Mouse (Mus musculus) heart, postnatal 0 days (tissue): ENCODE data around the gene Plce1. TPM values are rescaled to one million over a fixed set of nuclear protein-coding genes. Genes with fewer than 3 reads are reported as not detected.

Source experiments
- ATAC-seq: fragments of 200-750 bp; cut with Nextera tagmentation; 2 replicates; pipeline ENCODE4 v1.8.0; 2017; ENCODE audit warnings: low read depth, moderate number of reproducible peaks, moderate library complexity; ENCODE audit not compliant: insufficient read depth
- DNase-seq: peaks from one replicate; pipeline ENCODE4 v3.0.0-alpha.2; 2016; ENCODE audit warnings: low spot score
- H3K27ac ChIP-seq: fragments of 300-500 bp; sonication (generic); 2 replicates; pipeline ENCODE4 v1.5.1; 2014; ENCODE audit warnings: low read depth, mild to moderate bottlenecking
- H3K27me3 ChIP-seq: fragments of 300-500 bp; sonication (generic); 2 replicates; pipeline ENCODE4 v1.6.1; 2014; ENCODE audit warnings: low read length, mixed read lengths; ENCODE audit not compliant: control insufficient read depth, insufficient read depth
- H3K36me3 ChIP-seq: fragments of 300-500 bp; sonication (generic); replicated peaks from 2 replicates; pipeline ENCODE4 v1.6.1; 2014; ENCODE audit warnings: low read length, mixed read lengths; ENCODE audit not compliant: control insufficient read depth, insufficient read depth
- H3K4me1 ChIP-seq: fragments of 300-500 bp; sonication (generic); 2 replicates; pipeline ENCODE4 v1.6.1; 2014; ENCODE audit warnings: antibody characterized with exemption; ENCODE audit not compliant: control insufficient read depth, insufficient read depth
- H3K4me2 ChIP-seq: fragments of 300-500 bp; sonication (generic); 2 replicates; pipeline ENCODE4 v1.6.1; 2014; ENCODE audit warnings: low read depth, mild to moderate bottlenecking, low read length, moderate library complexity
- H3K4me3 ChIP-seq: fragments of 300-500 bp; sonication (generic); 2 replicates; pipeline ENCODE4 v1.5.1; 2014; ENCODE audit warnings: low read depth, low read length
- H3K9ac ChIP-seq: fragments of 300-500 bp; sonication (generic); replicated peaks from 2 replicates; pipeline ENCODE4 v1.6.1; 2014; ENCODE audit warnings: low read depth, low read length, mixed read lengths
- H3K9me3 ChIP-seq: fragments of 300-500 bp; sonication (generic); replicated peaks from 2 replicates; pipeline ENCODE4 v1.6.1; 2016; ENCODE audit warnings: low read length; ENCODE audit not compliant: control insufficient read depth
- CTCF ChIP-seq: IDR thresholded peaks from 2 replicates; pipeline ENCODE4 v1.5.1; 2016; ENCODE audit warnings: antibody characterized with exemption, control low read depth, low read depth
- EP300 ChIP-seq: IDR thresholded peaks from 2 replicates; pipeline ENCODE4 v1.6.1; 2016; ENCODE audit warnings: antibody characterized with exemption, low read depth
- WGBS: fragments of 180-500 bp; shearing (Covaris S2); extraction: QIAGEN DNeasy Blood & Tissue Kit; methylation state at CpG from one replicate; pipeline ENCODE4 v1.1.7; 2014; 5-methylcytosine and 5-hydroxymethylcytosine counted together
- polyA plus RNA-seq: library from polyadenylated mRNA; unstranded; fragments of >200 nt; fragmentation: Nextera tagmentation; extraction: Ambion mirVana; gene quantifications from 2 replicates; pipeline ENCODE4 v1.2.1, GENCODE M21; 2015
- total RNA-seq: library from RNA; depleted of rRNA; stranded (reverse); fragments of >200 nt; gene quantifications from 2 replicates; pipeline ENCODE4 v1.2.3, GENCODE M21; 2014; ENCODE audit warnings: low replicate concordance

The Plce1 gene
- total and polyA plus RNA-seq, 2 experiments from 2014 or later: 5.7 to 18.2 TPM

DNA sequence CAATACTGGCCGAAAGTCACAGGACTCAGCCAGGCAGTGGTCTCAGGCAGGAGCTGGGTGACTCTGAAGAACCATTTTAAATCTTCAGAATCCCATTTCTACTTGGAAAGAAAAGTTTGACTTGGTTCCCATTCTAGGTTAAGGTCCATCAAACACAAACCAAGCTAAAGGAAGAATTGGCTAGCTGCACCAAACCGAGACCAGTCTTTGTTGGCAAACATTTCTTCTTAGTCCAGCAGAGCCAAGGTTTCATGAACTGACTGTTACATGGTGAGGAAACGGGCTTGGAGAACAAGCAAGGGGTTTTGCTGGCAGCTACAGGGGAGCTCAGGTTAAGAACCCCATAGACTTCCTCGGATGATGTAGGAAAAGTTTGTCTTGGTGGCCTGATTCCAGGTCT lies 212.9 kb downstream of the Plce1 start:
- ATAC-seq (no peak), DNase-seq (no peak)
- Histone ChIP-seq H3K4me2 (no peak overlapping the region), H3K27me3 (no peaks in the 10 kb centered on the region), H3K4me1 (no peaks in the 10 kb centered on the region), H3K9ac (no peak overlapping the region), H3K27ac (no peak overlapping the region), H3K4me3 (no peak overlapping the region), H3K36me3 (0 out of 2 replicates have a peak, but pooled peaks cover 4% of the 10 kb centered on the region), H3K9me3 (no peaks in the 10 kb centered on the region)
- no peak for TF ChIP-seq EP300
- no peak for TF ChIP-seq CTCF
- 72% methylated on average over 4 of the region's 4 CpGs for WGBS

- Histone ChIP-seq H3K4me2 (no peak overlapping the region), H3K9me3 (no peaks in the 10 kb centered on the region), H3K4me3 (no peak overlapping the region), H3K27ac (no peak overlapping the region), H3K9ac (no peak overlapping the region), H3K4me1 (no peaks in the 10 kb centered on the region), H3K27me3 (no peaks in the 10 kb centered on the region), H3K36me3 (peaks cover 11% of the 10 kb centered on the region; the same call in 1 of the 2 replicates)
- ATAC-seq (no peak), DNase-seq (no peak)
- TF ChIP-seq EP300 (no peak), CTCF (no peak)
- WGBS: 92% methylated on average over 8 of the region's 8 CpGs
Observed at GRCm38 (mm10) chr19:38701776-38702175, 220.9 kb downstream of the Plce1 start.

DNA sequence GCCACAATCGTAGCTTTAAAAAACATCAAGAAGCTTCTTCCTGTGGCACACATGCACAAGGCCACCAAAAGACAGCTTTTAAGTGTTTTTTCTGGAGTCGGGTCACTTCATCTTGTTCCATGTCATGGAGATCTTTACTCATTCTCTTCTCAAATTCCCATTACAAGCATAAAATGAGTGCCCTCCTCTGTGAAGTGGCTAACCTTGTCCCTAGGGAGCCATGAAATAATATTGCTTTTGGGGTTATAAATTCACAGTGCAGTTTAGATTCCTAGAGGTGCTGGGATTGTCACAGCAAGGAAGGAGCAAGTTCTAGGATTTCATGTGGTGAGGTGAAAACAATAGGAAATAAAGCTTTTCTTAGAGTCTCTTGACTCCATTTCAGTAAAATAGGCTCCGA lies 223.8 kb downstream of the Plce1 start:
- whole genome bisulfite sequencing: 86% methylated on average over 3 of the region's 3 CpGs
- no peak for TF ChIP-seq EP300
- no peak for TF ChIP-seq CTCF
- ATAC-seq (no peak), DNase-seq (no peak)
- Histone ChIP-seq H3K9ac (no peak overlapping the region), H3K4me3 (no peak overlapping the region), H3K36me3 (peaks cover 7% of the 10 kb centered on the region; the same call in 1 of the 2 replicates), H3K27me3 (no peaks in the 10 kb centered on the region), H3K27ac (no peak overlapping the region), H3K9me3 (no peaks in the 10 kb centered on the region), H3K4me2 (no peak overlapping the region), H3K4me1 (no peaks in the 10 kb centered on the region)

DNA sequence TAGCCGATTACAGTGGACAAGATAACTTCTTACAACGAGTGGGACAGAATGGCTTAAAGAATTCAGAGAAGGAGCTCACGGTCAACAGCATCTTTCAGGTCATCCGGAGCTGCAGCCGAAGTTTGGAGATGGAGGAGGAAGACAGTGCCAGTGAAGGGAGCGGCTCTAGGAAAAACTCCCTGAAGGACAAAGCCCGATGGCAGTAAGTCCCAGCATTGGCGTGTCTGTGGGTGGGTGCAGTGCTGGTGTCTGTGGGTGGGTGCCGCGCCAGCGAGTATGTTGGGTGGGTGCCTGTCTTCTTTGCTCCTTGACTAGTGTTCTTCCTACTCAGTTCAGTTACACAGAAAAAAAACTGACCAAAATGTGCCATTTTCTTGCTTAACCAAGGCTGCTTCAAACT lies 224.3 kb downstream of the Plce1 start:
- TF ChIP-seq EP300 (no peak), CTCF (no peak)
- no peak overlapping the region for H3K27ac ChIP-seq
- peaks cover 7% of the 10 kb centered on the region; the same call in 1 of the 2 replicates for H3K36me3 ChIP-seq
- no peak for DNase-seq
- no peak overlapping the region for H3K4me3 ChIP-seq
- H3K4me2 ChIP-seq: no peak overlapping the region
- no peaks in the 10 kb centered on the region for H3K27me3 ChIP-seq
- no peak for ATAC-seq
- no peaks in the 10 kb centered on the region for H3K9me3 ChIP-seq
- 88% methylated on average over 11 of the region's 11 CpGs for WGBS
- no peaks in the 10 kb centered on the region for H3K4me1 ChIP-seq
- H3K9ac ChIP-seq: no peak overlapping the region

GRCm38 (mm10) chr19:38706449-38706848 lies 225.5 kb downstream of the Plce1 start:
- Histone ChIP-seq H3K9me3 (no peaks in the 10 kb centered on the region), H3K4me1 (no peaks in the 10 kb centered on the region), H3K27ac (no peak overlapping the region), H3K4me3 (no peak overlapping the region), H3K4me2 (no peak overlapping the region), H3K27me3 (no peaks in the 10 kb centered on the region), H3K36me3 (peaks cover 7% of the 10 kb centered on the region; the same call in 1 of the 2 replicates), H3K9ac (no peak overlapping the region)
- DNase-seq (no peak), ATAC-seq (no peak)
- TF ChIP-seq CTCF: no peak
- no peak for TF ChIP-seq EP300
- 83% methylated on average over 6 of the region's 6 CpGs for WGBS

GRCm38 (mm10) chr19:38709376-38709775 lies 228.5 kb downstream of the Plce1 start:
- no peak overlapping the region for H3K4me2 ChIP-seq
- H3K27me3 ChIP-seq: no peaks in the 10 kb centered on the region
- WGBS: 75% methylated on average over 2 of the region's 2 CpGs
- TF ChIP-seq EP300: no peak
- TF ChIP-seq CTCF: peak; percentile 46
- ATAC-seq (no peak), DNase-seq (no peak)
- no peak overlapping the region for H3K4me3 ChIP-seq
- peaks cover 7% of the 10 kb centered on the region; the same call in 1 of the 2 replicates for H3K36me3 ChIP-seq
- H3K9ac ChIP-seq: no peak overlapping the region
- H3K4me1 ChIP-seq: no peaks in the 10 kb centered on the region
- H3K9me3 ChIP-seq: no peaks in the 10 kb centered on the region
- H3K27ac ChIP-seq: no peak overlapping the region
